In genomic region chr16:90453197-90453596, GRCm38 (mm10) we compare ENCODE assay signal across 10 mouse cellular contexts.
DNase-seq lines count a peak whose midpoint lies in the region; ATAC-seq and TF ChIP-seq lines count a peak whose summit lies in the region.
"Had no signal": no experiment of that assay in that cellular context is flagged by ENCODE, and none has a peak within 500 bp of the region (broad histone marks: within the 10 kb centered on the region; RNA-seq: fewer than 3 reads in every experiment).

No protein-coding gene starts in this region.

- no peak for TF ChIP-seq CTCF in lung, embryonic 14.5 days (IDR thresholded peaks at IDR 0.05; ENCODE audit: low read depth)

- peak; percentile 12 for DNase-seq in kidney, adult 9 months
- no peak for DNase-seq in kidney, adult 11 months
- DNase-seq in frontal cortex, postnatal 36 days (ENCODE audit: low spot score in 2 of 2) = peak; percentile 15 to 39
- DNase-seq in heart, postnatal 36 days = peak; percentile 23 to 46
- peak; percentile 93 for DNase-seq in lung, embryonic 14.5 days
- DNase-seq in thymus, adult 18-20 months = no peak
- no peak for DNase-seq in spleen, adult 12 weeks (ENCODE audit: low spot score)
- no peak for DNase-seq in cerebellum, postnatal 10 days

- H3K4me3 ChIP-seq in lung, embryonic 14.5 days (ENCODE audit: low read depth, low read length) = no peak overlapping the region
- H3K4me3 ChIP-seq: erythroblast, embryonic 14.5 days; megakaryocyte, embryonic 14.5 days had no signal

- H3K4me2 ChIP-seq in lung, embryonic 14.5 days = peak overlapping the region; percentile 5; the same call in 1 of the 2 replicates

- WGBS in lung, embryonic 14.5 days = 15% methylated on average over 11 of the region's 11 CpGs

- ATAC-seq in lung, embryonic 14.5 days (ENCODE audit: insufficient read depth) = peak; percentile 87

- H3K9me3 ChIP-seq in lung, embryonic 14.5 days (ENCODE audit: low read depth, low read length) = no peaks in the 10 kb centered on the region
- H3K9me3 ChIP-seq: megakaryocyte, embryonic 14.5 days had no signal

- H3K36me3 ChIP-seq in lung, embryonic 14.5 days (ENCODE audit: insufficient read depth) = peaks cover 50% of the 10 kb centered on the region

- intact Hi-C loops in heart, postnatal 36 days (cut with DNase I) = loop anchor here (5.0 kb wide), 2 partner anchors 66 to 259 kb away; partner anchors contain the start of gene Hunk

- peak overlapping the region; percentile 74 for H3K27ac ChIP-seq in lung, embryonic 14.5 days (ENCODE audit: low read depth)

- H3K4me1 ChIP-seq in lung, embryonic 14.5 days (ENCODE audit: insufficient read depth) = peaks cover 19% of the 10 kb centered on the region
- H3K4me1 ChIP-seq: megakaryocyte, embryonic 14.5 days had no signal

- no peaks in the 10 kb centered on the region for H3K27me3 ChIP-seq in lung, embryonic 14.5 days (ENCODE audit: insufficient read depth, low read length)
- H3K27me3 ChIP-seq: megakaryocyte, embryonic 14.5 days had no signal

- H3K9ac ChIP-seq in lung, embryonic 14.5 days = 0 out of 2 replicates have a peak overlapping the region, but pooled peaks have one; percentile 4

Comparison
In these comparisons a context has a peak if more than half of its experiments do, and no peak if none do; other contexts are left out.
1. DNase-seq: peak in kidney, adult 9 months (single experiment), frontal cortex, postnatal 36 days (2 of 2), heart, postnatal 36 days (2 of 2) and lung, embryonic 14.5 days (single experiment); none in kidney, adult 11 months (single experiment), thymus, adult 18-20 months (0 of 2), spleen, adult 12 weeks (single experiment) and cerebellum, postnatal 10 days (0 of 2).